Mouse (Mus musculus): Measurements from ENCODE around the gene Fam149a.

DNA sequence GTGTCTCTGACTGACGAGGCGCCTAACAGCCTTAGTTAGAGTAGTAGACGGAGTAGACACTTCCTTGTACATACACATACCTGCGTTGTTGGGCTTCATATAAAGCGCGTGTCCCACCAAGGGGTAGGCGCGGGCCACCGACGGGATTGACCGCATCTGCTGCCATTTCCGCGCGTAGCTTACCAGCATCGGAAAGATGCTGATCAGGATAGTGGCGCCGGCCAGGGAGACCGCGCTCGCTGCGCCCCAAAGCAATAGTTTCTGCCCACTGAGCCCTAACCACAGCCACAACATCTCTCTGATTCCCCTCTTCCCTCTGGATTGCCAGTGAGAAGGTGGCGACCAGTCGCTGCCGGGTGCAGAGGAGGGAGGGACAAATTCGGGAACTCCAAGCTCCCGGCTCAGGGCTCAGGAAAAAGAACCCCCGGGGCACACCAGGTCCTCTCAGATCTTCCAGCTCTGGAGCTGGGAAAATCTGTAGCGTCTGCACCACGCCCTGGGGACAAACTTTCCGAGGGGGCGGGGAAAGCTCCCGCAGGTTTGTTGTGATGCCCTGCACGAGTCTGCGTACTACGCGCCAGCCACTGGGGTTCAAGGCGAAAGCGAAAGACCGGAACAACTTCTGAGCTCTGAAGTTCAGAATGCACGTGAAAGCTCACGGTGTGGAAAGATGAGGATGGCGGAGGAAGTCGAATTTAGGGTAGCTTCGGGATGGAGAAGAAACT is 49.2 kb downstream of the Fam149a start, which contains the start of gene Cyp4v3:
- TF ChIP-seq CTCF (IDR thresholded peaks at IDR 0.05; ENCODE audit: control insufficient read depth, insufficient read depth, low read length) = no peak
- no peak; the same call in 1 of the 2 replicates for TF ChIP-seq POLR2A (IDR thresholded peaks at IDR 0.05; ENCODE audit: borderline replicate concordance, control insufficient read depth, low read depth, low read length)
